Mouse (Mus musculus): ENCODE data around the gene Ccdc106. TPM values are rescaled to one million over a fixed set of nuclear protein-coding genes. Genes with fewer than 3 reads are reported as not detected.
A peak's percentile ranks its signal among the peaks of the same experiment; 100 is the strongest.

Gene Ccdc106
- polyA plus RNA-seq, 1 experiment from 2014 or later: 1.9 TPM

GRCm38 (mm10) chr7:5030554-5031275 is 10.4 kb downstream of the Ccdc106 start:
- no peaks in the 10 kb centered on the region for H3K27me3 ChIP-seq (ENCODE audit: control insufficient read depth, insufficient read depth, low read length)
- 0 out of 2 replicates have a peak, but pooled peaks have one; percentile 9 for ATAC-seq (ENCODE audit: insufficient number of reproducible peaks, insufficient read depth, low FRiP score, low read depth)
- no peak overlapping the region for H3K4me3 ChIP-seq (ENCODE audit: control insufficient read depth in 1 of 2, insufficient read depth in 1 of 2, low read depth in 1 of 2, low read length in 2 of 2)
- peaks cover 95% of the 10 kb centered on the region for H3K36me3 ChIP-seq (ENCODE audit: control insufficient read depth, insufficient read depth, low read length)
- no peak overlapping the region for H3K9ac ChIP-seq (ENCODE audit: low read length)
- H3K9me3 ChIP-seq (ENCODE audit: control insufficient read depth, low read length): peaks cover 35% of the 10 kb centered on the region
- WGBS: 81% methylated on average over 63 of the region's 63 CpGs
- H3K27ac ChIP-seq (replicated peaks in 1 of 2; ENCODE audit: control insufficient read depth in 1 of 2, insufficient read depth in 1 of 2, low read depth in 2 of 2, low read length in 2 of 2): no peak overlapping the region
- H3K4me2 ChIP-seq (ENCODE audit: low read length): no peak overlapping the region
- H3K4me1 ChIP-seq (ENCODE audit: control insufficient read depth in 2 of 2, insufficient read depth in 2 of 2, low read length in 2 of 2): no peaks in the 10 kb centered on the region

DNA sequence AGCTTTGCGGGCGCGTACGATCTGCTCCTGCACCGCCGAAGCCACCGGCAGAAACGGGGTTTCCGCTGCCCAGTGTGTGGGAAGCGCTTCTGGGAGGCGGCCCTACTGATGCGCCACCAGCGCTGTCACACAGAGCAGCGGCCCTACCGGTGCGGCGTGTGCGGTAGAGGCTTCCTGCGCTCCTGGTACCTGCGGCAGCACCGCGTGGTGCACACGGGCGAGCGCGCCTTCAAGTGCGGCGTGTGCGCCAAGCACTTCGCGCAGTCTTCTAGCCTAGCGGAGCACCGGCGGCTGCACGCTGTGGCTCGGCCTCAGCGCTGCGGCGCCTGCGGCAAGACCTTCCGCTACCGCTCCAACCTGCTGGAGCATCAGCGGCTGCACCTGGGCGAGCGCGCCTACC is 11.1 kb downstream of the Ccdc106 start:
- H3K9ac ChIP-seq (ENCODE audit: low read length): no peak overlapping the region
- no peak for ATAC-seq (ENCODE audit: insufficient number of reproducible peaks, insufficient read depth, low FRiP score, low read depth)
- H3K4me3 ChIP-seq (ENCODE audit: control insufficient read depth in 1 of 2, insufficient read depth in 1 of 2, low read depth in 1 of 2, low read length in 2 of 2): no peak overlapping the region
- H3K4me1 ChIP-seq (ENCODE audit: control insufficient read depth in 2 of 2, insufficient read depth in 2 of 2, low read length in 2 of 2): no peaks in the 10 kb centered on the region
- no peak overlapping the region for H3K4me2 ChIP-seq (ENCODE audit: low read length)
- 82% methylated on average over 45 of the region's 46 CpGs for WGBS
- H3K27me3 ChIP-seq (ENCODE audit: control insufficient read depth, insufficient read depth, low read length): no peaks in the 10 kb centered on the region
- no peak overlapping the region for H3K27ac ChIP-seq (replicated peaks in 1 of 2; ENCODE audit: control insufficient read depth in 1 of 2, insufficient read depth in 1 of 2, low read depth in 2 of 2, low read length in 2 of 2)
- H3K36me3 ChIP-seq (ENCODE audit: control insufficient read depth, insufficient read depth, low read length): peaks cover 94% of the 10 kb centered on the region
- H3K9me3 ChIP-seq (ENCODE audit: control insufficient read depth, low read length): peaks cover 35% of the 10 kb centered on the region

- H3K4me1 ChIP-seq (ENCODE audit: control insufficient read depth in 2 of 2, insufficient read depth in 2 of 2, low read length in 2 of 2): peaks cover 2 to 7% of the 10 kb centered on the region in 2 experiments; a peak in 3 of 4 replicates
- ATAC-seq (ENCODE audit: insufficient number of reproducible peaks, insufficient read depth, low FRiP score, low read depth): no peak
- H3K36me3 ChIP-seq (ENCODE audit: control insufficient read depth, insufficient read depth, low read length): peaks cover 73% of the 10 kb centered on the region
- 87% methylated on average over 3 of the region's 3 CpGs for WGBS
- no peak within 1 kb of the TSS for H3K4me2 ChIP-seq (ENCODE audit: low read length)
- peaks cover 35% of the 10 kb centered on the region for H3K9me3 ChIP-seq (ENCODE audit: control insufficient read depth, low read length)
- no peaks in the 10 kb centered on the region for H3K27me3 ChIP-seq (ENCODE audit: control insufficient read depth, insufficient read depth, low read length)
- no peak within 1 kb of the TSS for H3K27ac ChIP-seq (replicated peaks in 1 of 2; ENCODE audit: control insufficient read depth in 1 of 2, insufficient read depth in 1 of 2, low read depth in 2 of 2, low read length in 2 of 2)
- no peak within 1 kb of the TSS for H3K4me3 ChIP-seq (ENCODE audit: control insufficient read depth in 1 of 2, insufficient read depth in 1 of 2, low read depth in 1 of 2, low read length in 2 of 2)
- no peak within 1 kb of the TSS for H3K9ac ChIP-seq (ENCODE audit: low read length)
These were observed 13.5 kb downstream of the Ccdc106 start, which contains the start of gene 4632433K11Rik for GRCm38 (mm10) chr7:5033818-5034217. TSS of gene 4632433K11Rik (plus strand) at chr7:5034118.

DNA sequence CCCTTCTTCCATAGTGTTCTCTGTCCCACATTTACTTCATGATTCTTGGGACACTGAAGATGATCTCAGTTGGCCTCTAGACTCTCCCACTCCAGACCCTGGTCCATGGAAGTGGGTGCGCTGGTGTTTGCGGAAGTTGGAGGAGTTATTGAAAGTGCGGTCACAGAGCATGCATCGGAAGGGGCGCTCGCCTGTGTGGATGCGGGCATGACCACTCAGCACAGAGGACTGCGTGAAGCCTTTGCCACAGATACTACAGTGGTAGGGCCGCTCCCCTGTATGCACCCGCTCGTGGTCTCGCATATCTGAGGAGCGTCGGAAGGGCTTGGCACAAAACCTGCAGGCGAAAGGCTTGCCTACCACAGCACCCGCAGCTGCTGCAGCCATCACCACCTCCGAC is 15.3 kb downstream of the Ccdc106 start:
- H3K9me3 ChIP-seq (ENCODE audit: control insufficient read depth, low read length): peaks cover 18% of the 10 kb centered on the region
- H3K27me3 ChIP-seq (ENCODE audit: control insufficient read depth, insufficient read depth, low read length): no peaks in the 10 kb centered on the region
- no peak for ATAC-seq (ENCODE audit: insufficient number of reproducible peaks, insufficient read depth, low FRiP score, low read depth)
- no peak overlapping the region for H3K27ac ChIP-seq (replicated peaks in 1 of 2; ENCODE audit: control insufficient read depth in 1 of 2, insufficient read depth in 1 of 2, low read depth in 2 of 2, low read length in 2 of 2)
- H3K4me1 ChIP-seq (ENCODE audit: control insufficient read depth in 2 of 2, insufficient read depth in 2 of 2, low read length in 2 of 2): peaks cover 2 to 11% of the 10 kb centered on the region in 2 experiments; a peak in 3 of 4 replicates
- 95% methylated on average over 17 of the region's 17 CpGs for WGBS
- no peak overlapping the region for H3K4me3 ChIP-seq (ENCODE audit: control insufficient read depth in 1 of 2, insufficient read depth in 1 of 2, low read depth in 1 of 2, low read length in 2 of 2)
- peaks cover 55% of the 10 kb centered on the region for H3K36me3 ChIP-seq (ENCODE audit: control insufficient read depth, insufficient read depth, low read length)
- H3K4me2 ChIP-seq (ENCODE audit: low read length): no peak overlapping the region
- no peak overlapping the region for H3K9ac ChIP-seq (ENCODE audit: low read length)

- Histone ChIP-seq H3K4me2 (ENCODE audit: low read length) (no peak overlapping the region), H3K27me3 (ENCODE audit: control insufficient read depth, insufficient read depth, low read length) (no peaks in the 10 kb centered on the region), H3K4me1 (ENCODE audit: control insufficient read depth in 2 of 2, insufficient read depth in 2 of 2, low read length in 2 of 2) (peaks cover 2 to 11% of the 10 kb centered on the region in 2 experiments; a peak in 3 of 4 replicates), H3K9ac (ENCODE audit: low read length) (no peak overlapping the region), H3K27ac (replicated peaks in 1 of 2; ENCODE audit: control insufficient read depth in 1 of 2, insufficient read depth in 1 of 2, low read depth in 2 of 2, low read length in 2 of 2) (no peak overlapping the region), H3K36me3 (ENCODE audit: control insufficient read depth, insufficient read depth, low read length) (peaks cover 51% of the 10 kb centered on the region), H3K4me3 (ENCODE audit: control insufficient read depth in 1 of 2, insufficient read depth in 1 of 2, low read depth in 1 of 2, low read length in 2 of 2) (no peak overlapping the region), H3K9me3 (ENCODE audit: control insufficient read depth, low read length) (peaks cover 13% of the 10 kb centered on the region)
- no peak for ATAC-seq (ENCODE audit: insufficient number of reproducible peaks, insufficient read depth, low FRiP score, low read depth)
- 94% methylated on average over 9 of the region's 9 CpGs for WGBS
These were observed 15.8 kb downstream of the Ccdc106 start for GRCm38 (mm10) chr7:5036136-5036535.

DNA sequence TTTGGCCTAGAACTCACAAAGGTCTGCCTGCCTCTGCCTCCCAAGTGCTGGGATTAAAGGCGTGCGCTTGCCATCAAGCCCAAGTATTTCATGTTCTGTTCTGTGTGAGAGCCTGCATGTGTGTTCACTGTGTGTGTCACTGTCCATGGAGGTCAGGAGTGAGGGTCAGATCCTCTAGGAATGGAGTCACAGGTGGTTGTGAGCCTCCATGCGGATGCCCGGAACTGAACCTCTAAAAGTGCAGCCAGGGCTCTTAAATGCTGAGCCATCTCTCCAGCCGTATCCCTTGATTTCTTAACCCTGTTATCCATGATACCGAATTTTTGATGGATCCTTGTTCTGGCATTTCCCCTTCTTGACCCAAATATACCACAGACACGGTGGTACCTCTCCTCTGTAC is 16.7 kb downstream of the Ccdc106 start:
- Histone ChIP-seq H3K27me3 (ENCODE audit: control insufficient read depth, insufficient read depth, low read length) (no peaks in the 10 kb centered on the region), H3K4me3 (ENCODE audit: control insufficient read depth in 1 of 2, insufficient read depth in 1 of 2, low read depth in 1 of 2, low read length in 2 of 2) (no peak overlapping the region), H3K4me1 (ENCODE audit: control insufficient read depth in 2 of 2, insufficient read depth in 2 of 2, low read length in 2 of 2) (peaks cover 2 to 11% of the 10 kb centered on the region in 2 experiments; a peak in 3 of 4 replicates), H3K36me3 (ENCODE audit: control insufficient read depth, insufficient read depth, low read length) (peaks cover 46% of the 10 kb centered on the region), H3K27ac (replicated peaks in 1 of 2; ENCODE audit: control insufficient read depth in 1 of 2, insufficient read depth in 1 of 2, low read depth in 2 of 2, low read length in 2 of 2) (no peak overlapping the region), H3K9me3 (ENCODE audit: control insufficient read depth, low read length) (peaks cover 4% of the 10 kb centered on the region; the same call in 1 of the 2 replicates), H3K9ac (ENCODE audit: low read length) (no peak overlapping the region), H3K4me2 (ENCODE audit: low read length) (no peak overlapping the region; the same call in 1 of the 2 replicates)
- ATAC-seq (ENCODE audit: insufficient number of reproducible peaks, insufficient read depth, low FRiP score, low read depth): no peak
- 87% methylated on average over 7 of the region's 7 CpGs for WGBS

- H3K27ac ChIP-seq (replicated peaks in 1 of 2; ENCODE audit: control insufficient read depth in 1 of 2, insufficient read depth in 1 of 2, low read depth in 2 of 2, low read length in 2 of 2): peak overlapping the region; percentile 72 to 94; a peak in 3 of 4 replicates
- no peaks in the 10 kb centered on the region for H3K9me3 ChIP-seq (ENCODE audit: control insufficient read depth, low read length)
- 71% methylated on average over 8 of the region's 8 CpGs for WGBS
- ATAC-seq (ENCODE audit: insufficient number of reproducible peaks, insufficient read depth, low FRiP score, low read depth): no peak
- H3K27me3 ChIP-seq (ENCODE audit: control insufficient read depth, insufficient read depth, low read length): no peaks in the 10 kb centered on the region
- H3K4me1 ChIP-seq (ENCODE audit: control insufficient read depth in 2 of 2, insufficient read depth in 2 of 2, low read length in 2 of 2): peaks cover 2 to 11% of the 10 kb centered on the region in 2 experiments; a peak in 3 of 4 replicates
- H3K4me3 ChIP-seq (ENCODE audit: control insufficient read depth in 1 of 2, insufficient read depth in 1 of 2, low read depth in 1 of 2, low read length in 2 of 2): peak overlapping the region; percentile 66 to 75; a peak in 3 of 4 replicates
- peak overlapping the region; percentile 76; the same call in 1 of the 2 replicates for H3K9ac ChIP-seq (ENCODE audit: low read length)
- peaks cover 41% of the 10 kb centered on the region for H3K36me3 ChIP-seq (ENCODE audit: control insufficient read depth, insufficient read depth, low read length)
- peak overlapping the region; percentile 65 for H3K4me2 ChIP-seq (ENCODE audit: low read length)
These were observed 17.1 kb downstream of the Ccdc106 start for GRCm38 (mm10) chr7:5037467-5037866.

All from heart, embryonic 14.5 days (tissue).